Mouse (Mus musculus): ENCODE results near the gene Fah. TPM values are rescaled to one million over a fixed set of nuclear protein-coding genes. Genes with fewer than 3 reads are reported as not detected.

Gene Fah
- total RNA-seq, 2 experiments from 2014 or later, result 17.3 to 20.8 TPM

DNA sequence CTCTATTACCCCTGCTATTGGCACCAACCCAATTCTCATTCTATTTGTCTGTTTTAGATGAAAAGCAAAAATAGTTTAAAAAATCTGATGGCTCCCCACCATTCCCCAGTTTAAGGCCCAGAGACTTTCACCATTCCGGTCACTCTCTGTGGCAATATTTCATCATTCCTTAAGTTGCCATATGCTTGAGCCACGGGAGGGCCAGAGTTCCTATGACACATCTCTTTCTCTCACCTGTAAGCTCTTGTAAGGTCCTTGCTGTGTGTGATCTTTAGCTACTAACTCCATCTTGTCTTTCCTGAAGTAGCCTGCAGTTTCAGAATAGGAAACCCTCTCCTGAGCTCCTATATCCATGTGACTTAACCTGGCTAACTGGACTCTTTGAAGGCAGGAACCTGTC is 12.4 kb upstream of the Fah start:
- no peak for DNase-seq (ENCODE audit: extremely low spot score in 1 of 2, low spot score in 2 of 2)
- Histone ChIP-seq H3K4me3 (no peak overlapping the region), H3K27ac (no peak overlapping the region)
- no peak for TF ChIP-seq CTCF (IDR thresholded peaks at IDR 0.05)
- intact Hi-C loops (cut with DNase I), result no loop called here

- intact Hi-C loops (cut with DNase I), result no loop called here
- H3K4me3 ChIP-seq, result no peak overlapping the region
- no peak for TF ChIP-seq CTCF (IDR thresholded peaks at IDR 0.05)
- no peak overlapping the region for H3K27ac ChIP-seq
- no peak for DNase-seq (ENCODE audit: extremely low spot score in 1 of 2, low spot score in 2 of 2)
These were observed 5.9 kb upstream of the Fah start for GRCm38 (mm10) chr7:84612445-84612844.

DNA sequence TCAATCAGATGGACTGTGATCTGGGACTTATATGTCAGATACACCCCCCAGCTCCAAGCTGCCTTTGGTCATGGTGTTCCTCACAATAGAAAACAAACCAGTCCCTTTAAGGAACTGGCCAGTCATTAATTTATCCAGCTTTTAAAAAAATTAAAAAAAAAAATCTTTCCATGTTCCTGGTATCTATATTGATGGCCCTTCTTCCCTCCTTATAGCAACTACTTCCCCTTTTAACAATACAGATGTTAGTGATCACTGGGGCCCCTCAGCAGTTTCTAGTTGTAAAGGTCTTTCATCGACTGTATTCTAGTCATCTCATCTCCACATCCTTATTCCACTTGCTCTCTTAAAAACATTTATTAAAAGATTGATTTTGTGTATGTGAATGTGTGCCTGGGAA is 5.1 kb upstream of the Fah start:
- intact Hi-C loops (cut with DNase I), result no loop called here
- TF ChIP-seq CTCF (IDR thresholded peaks at IDR 0.05), result no peak
- no peak overlapping the region for H3K27ac ChIP-seq
- H3K4me3 ChIP-seq, result no peak overlapping the region
- no peak for DNase-seq (ENCODE audit: extremely low spot score in 1 of 2, low spot score in 2 of 2)

DNA sequence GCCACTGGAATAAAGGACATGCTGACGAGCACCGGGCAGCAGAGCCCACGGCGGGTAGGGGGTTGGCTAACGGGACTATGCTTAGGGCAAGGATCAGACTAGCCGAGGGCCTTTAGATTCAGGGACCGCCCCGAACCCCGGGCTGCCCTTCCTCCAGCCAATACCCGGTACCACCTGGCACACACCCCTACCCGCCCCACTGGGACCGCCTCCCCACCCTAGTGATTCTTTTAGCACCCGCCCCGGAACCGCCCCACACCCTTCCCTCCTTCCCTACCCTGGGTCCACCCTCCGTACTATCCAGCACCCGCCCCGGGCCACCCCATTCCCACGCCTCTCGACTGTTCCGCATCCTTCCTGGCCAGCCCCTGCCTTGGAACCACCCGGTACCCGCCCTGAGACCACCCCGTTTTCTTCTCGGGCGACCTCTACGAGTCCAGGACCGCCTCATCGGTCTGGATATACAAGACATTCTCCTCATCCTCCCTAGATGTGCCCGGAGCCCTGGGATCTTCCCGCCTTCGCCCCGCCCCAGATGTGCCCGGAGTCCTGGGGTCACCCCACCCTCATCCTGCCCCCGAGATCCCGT is 724 bp downstream of the Fah start:
- H3K27ac ChIP-seq, result peak overlapping the region; percentile 94
- intact Hi-C loops (cut with DNase I), result loop anchor here (1.0 kb wide), 1 partner anchor 76 kb away; no protein-coding TSS in a partner anchor
- H3K4me3 ChIP-seq, result peak overlapping the region; percentile 75
- peak; percentile 75 to 82 for DNase-seq (ENCODE audit: extremely low spot score in 1 of 2, low spot score in 2 of 2)
- TF ChIP-seq CTCF (IDR thresholded peaks at IDR 0.05), result no peak

DNA sequence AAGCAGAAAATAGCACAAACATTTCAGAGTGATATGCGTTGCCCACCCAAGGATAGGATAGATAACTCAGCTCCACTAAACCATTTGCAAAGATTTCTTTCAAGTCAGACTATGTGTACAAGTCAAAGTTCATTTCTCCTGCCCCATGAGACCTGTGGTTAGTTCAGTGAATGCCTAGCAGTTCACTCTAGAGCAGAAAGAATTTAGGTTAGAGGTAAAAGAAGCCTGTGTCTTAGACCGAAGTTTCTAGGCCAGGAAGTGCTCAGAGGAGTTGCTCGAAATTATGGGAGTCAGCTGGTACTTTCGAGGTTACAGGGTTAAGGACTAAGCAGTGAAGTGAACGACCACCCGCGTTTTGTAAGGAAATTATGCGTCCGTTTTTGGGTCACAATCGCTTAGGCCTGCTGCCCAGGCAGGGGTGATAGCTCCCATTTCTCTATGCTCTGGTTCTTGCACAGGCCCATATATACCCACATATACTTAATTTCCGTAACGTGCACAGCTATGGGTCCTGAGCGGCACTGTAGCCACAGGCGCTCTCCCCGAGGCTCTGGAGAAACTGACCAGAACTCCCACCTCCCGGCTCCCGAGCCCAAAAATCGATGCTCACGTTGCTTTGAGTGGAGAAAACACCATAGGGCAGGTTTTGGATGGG is 1.4 kb downstream of the Fah start:
- TF ChIP-seq CTCF (IDR thresholded peaks at IDR 0.05), result no peak
- Histone ChIP-seq H3K4me3 (peak overlapping the region; percentile 75), H3K27ac (peak overlapping the region; percentile 94)
- intact Hi-C loops (cut with DNase I), result loop anchor here (1.0 kb wide), 1 partner anchor 76 kb away; no protein-coding TSS in a partner anchor
- no peak for DNase-seq (ENCODE audit: extremely low spot score in 1 of 2, low spot score in 2 of 2)

GRCm38 (mm10) chr7:84604501-84604900 is 2.0 kb downstream of the Fah start:
- intact Hi-C loops (cut with DNase I), result no loop called here
- Histone ChIP-seq H3K4me3 (peak overlapping the region; percentile 75), H3K27ac (no peak overlapping the region)
- no peak for TF ChIP-seq CTCF (IDR thresholded peaks at IDR 0.05)
- DNase-seq (ENCODE audit: extremely low spot score in 1 of 2, low spot score in 2 of 2), result no peak

DNA sequence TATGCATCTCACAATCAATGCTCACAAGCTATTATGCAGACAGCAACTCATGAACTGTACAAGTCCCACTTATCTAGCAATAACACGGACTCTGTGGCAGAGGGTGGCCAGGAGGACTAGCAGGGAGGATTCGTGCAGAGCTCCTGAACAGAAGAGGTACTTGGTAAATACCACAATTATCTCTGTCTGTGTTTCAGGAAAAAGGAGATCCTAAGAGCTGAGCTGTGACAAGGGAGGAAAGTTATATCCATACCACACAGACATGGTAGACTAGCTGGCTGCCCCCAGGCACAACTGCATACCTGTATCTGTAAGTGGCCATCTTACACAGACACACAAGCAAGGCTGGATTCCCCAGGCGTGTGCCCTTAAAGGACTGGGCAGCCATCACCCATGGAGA is 5.2 kb downstream of the Fah start:
- Histone ChIP-seq H3K4me3 (no peak overlapping the region), H3K27ac (no peak overlapping the region)
- TF ChIP-seq CTCF (IDR thresholded peaks at IDR 0.05), result no peak
- DNase-seq (ENCODE audit: extremely low spot score in 1 of 2, low spot score in 2 of 2), result no peak
- intact Hi-C loops (cut with DNase I), result no loop called here

DNA sequence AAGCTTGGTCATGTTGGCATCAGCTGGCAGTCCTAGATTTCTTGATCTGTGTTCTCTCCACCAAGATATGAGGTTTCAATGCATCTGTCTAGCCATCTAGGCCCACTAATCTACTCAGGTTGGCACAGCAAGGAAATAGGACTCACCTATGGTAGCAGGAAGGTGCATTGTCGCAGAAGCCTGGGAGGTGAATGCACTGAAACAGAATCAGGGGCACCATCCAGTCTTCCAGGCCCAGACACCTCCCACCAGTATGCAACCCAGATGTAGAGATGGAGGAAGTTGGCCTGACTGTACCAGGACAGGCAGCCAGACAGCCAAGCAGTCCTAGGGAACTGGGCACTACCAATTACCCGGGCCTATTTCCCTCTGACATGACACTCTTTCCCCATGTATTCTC is 5.9 kb downstream of the Fah start:
- Histone ChIP-seq H3K27ac (no peak overlapping the region), H3K4me3 (no peak overlapping the region)
- intact Hi-C loops (cut with DNase I), result no loop called here
- no peak for DNase-seq (ENCODE audit: extremely low spot score in 1 of 2, low spot score in 2 of 2)
- no peak for TF ChIP-seq CTCF (IDR thresholded peaks at IDR 0.05)

DNA sequence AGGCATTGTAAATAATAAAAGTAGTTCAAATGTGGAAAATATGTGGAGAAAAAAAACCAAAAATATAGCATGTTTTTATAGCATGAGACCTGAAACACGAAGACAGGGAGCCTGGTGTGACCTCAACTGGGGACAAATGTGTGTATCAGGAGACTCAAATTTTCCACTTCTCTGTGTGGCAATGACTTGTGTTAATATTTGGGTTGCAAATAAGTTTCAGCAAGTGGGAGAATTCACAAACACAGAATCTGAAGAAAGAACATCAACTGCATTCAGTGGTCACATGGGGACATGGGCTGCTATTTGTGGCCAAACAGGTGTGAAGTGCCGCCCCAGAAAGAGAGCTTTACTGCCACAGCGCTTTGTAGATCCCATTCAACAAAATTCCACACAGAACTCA is 9.9 kb downstream of the Fah start:
- intact Hi-C loops (cut with DNase I), result no loop called here
- DNase-seq (ENCODE audit: extremely low spot score in 1 of 2, low spot score in 2 of 2), result peak in 1 of 2 experiments; percentile 8
- Histone ChIP-seq H3K4me3 (no peak overlapping the region), H3K27ac (no peak overlapping the region)
- TF ChIP-seq CTCF (IDR thresholded peaks at IDR 0.05), result no peak

DNA sequence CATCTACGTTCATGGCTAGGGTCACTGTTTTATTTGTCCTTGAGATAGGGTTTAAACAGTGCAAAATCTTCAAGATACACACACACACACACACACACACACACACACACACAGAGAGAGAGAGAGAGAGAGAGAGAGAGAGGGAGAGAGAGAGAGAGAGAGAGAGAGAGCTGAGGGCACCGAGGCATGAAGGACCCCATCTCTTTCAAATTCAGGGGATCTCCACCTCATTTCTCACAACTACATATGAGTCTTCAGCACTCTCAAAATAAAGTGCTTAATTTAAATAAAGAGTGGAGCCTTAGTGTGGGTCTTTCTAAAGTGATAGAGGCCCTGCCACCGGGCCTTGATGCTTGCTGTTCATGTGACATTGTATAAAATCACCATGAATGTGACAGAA is 10.5 kb downstream of the Fah start:
- no peak for TF ChIP-seq CTCF (IDR thresholded peaks at IDR 0.05)
- no peak overlapping the region for H3K27ac ChIP-seq
- no peak for DNase-seq (ENCODE audit: extremely low spot score in 1 of 2, low spot score in 2 of 2)
- intact Hi-C loops (cut with DNase I), result no loop called here
- H3K4me3 ChIP-seq, result no peak overlapping the region

DNA sequence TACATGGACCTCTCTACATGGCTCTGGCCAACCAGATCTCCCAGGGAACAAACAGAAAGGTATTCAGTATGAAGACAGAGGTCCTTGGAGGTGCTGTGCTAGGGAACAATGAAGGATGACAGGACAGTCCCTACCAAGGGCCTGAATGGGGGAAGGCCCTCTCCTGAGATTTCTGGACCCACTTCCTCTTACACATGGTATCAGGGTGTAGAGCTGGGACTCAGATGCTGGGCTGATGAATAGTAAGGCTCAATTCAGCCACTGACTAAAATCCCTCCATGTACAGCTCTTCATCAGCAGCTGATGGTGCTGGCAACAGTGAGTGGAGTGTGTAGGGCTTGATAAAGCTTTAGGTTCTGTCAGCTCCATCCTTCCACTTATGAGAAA is 11.6 kb downstream of the Fah start:
- peak in 1 of 2 experiments; percentile 4 for DNase-seq (ENCODE audit: extremely low spot score in 1 of 2, low spot score in 2 of 2)
- TF ChIP-seq CTCF (IDR thresholded peaks at IDR 0.05), result no peak
- intact Hi-C loops (cut with DNase I), result loop anchor here (1.0 to 5.0 kb wide), 3 partner anchors 152 to 199 kb away; no protein-coding TSS in a partner anchor
- H3K4me3 ChIP-seq, result no peak overlapping the region
- no peak overlapping the region for H3K27ac ChIP-seq

GRCm38 (mm10) chr7:84594087-84594916 is 12.2 kb downstream of the Fah start:
- no peak overlapping the region for H3K27ac ChIP-seq
- H3K4me3 ChIP-seq, result no peak overlapping the region
- peak in 1 of 2 experiments; percentile 11 for DNase-seq (ENCODE audit: extremely low spot score in 1 of 2, low spot score in 2 of 2)
- peak; percentile 55 for TF ChIP-seq CTCF (IDR thresholded peaks at IDR 0.05)
- intact Hi-C loops (cut with DNase I), result loop anchor here (1.0 to 5.0 kb wide), 3 partner anchors 153 to 200 kb away; no protein-coding TSS in a partner anchor

All from left cerebral cortex, adult 2 months (tissue).